Mouse (Mus musculus) G1E (cell line): ENCODE results near the gene Gm20458.

Experiments used
- CTCF ChIP-seq: IDR thresholded peaks from 2 replicates; pipeline ENCODE4 v1.5.1; 2012; ENCODE audit warnings: low read depth, low read length, inconsistent platforms, mixed read lengths
- GATA1 ChIP-seq: IDR thresholded peaks from 2 replicates; pipeline ENCODE4 v1.6.1; 2012; ENCODE audit warnings: borderline replicate concordance, low read length, inconsistent platforms, mixed read lengths

GRCm38 (mm10) chr2:164441155-164441554 is 19.6 kb upstream of the Gm20458 start:
- TF ChIP-seq CTCF = no peak
- no peak for TF ChIP-seq GATA1
